Mouse (Mus musculus) thymus, adult 2 months (tissue): ENCODE measurements at regions not wholly inside any gene's neighbourhood (a gene's known extent, or its start where the extent isn't known, plus 50 kb on each side); places are given as distances from the start of the nearest gene placed in this dataset.

Source experiments
- CTCF ChIP-seq: fragments of 200-500 bp; IDR thresholded peaks from 2 replicates; pipeline ENCODE4 v1.5.1; 2012; ENCODE audit warnings: mild to moderate bottlenecking, control low read depth, low read length, moderate library complexity, borderline replicate concordance; ENCODE audit not compliant: control insufficient read depth, poor library complexity, insufficient read depth; ENCODE audit errors: extremely low read depth
- POLR2A ChIP-seq: fragments of 200-500 bp; IDR thresholded peaks from 2 replicates; pipeline ENCODE4 v1.6.1; 2012; ENCODE audit warnings: mild to moderate bottlenecking, low read length, control low read depth, moderate library complexity; ENCODE audit not compliant: control insufficient read depth, poor library complexity, insufficient read depth; ENCODE audit errors: extremely low read depth

- TF ChIP-seq POLR2A (no peak), CTCF (no peak)
These were observed 112.1 kb upstream of the Sptlc3 start for GRCm38 (mm10) chr2:139381628-139382027.
